Mouse (Mus musculus) embryonic fibroblast, embryonic 13.5 days (primary cell): ENCODE measurements around the gene Ece2. TPM values are rescaled to one million over a fixed set of nuclear protein-coding genes. Genes with fewer than 3 reads are reported as not detected.
"Not testable (repeated sequence)": the region's sequence is repeated elsewhere in the genome, so short reads cannot be mapped to it uniquely, and the experiment has no call there.

Experiments used
- H3K27ac ChIP-seq: 2 replicates; pipeline ENCODE4 v1.5.1; 2012; ENCODE audit warnings: low read length, control low read depth, inconsistent platforms; ENCODE audit not compliant: insufficient read depth
- H3K4me1 ChIP-seq: 2 replicates; pipeline ENCODE4 v1.6.1; 2011; ENCODE audit warnings: low read length; ENCODE audit not compliant: control insufficient read depth, insufficient read depth
- H3K4me3 ChIP-seq: 2 replicates; pipeline ENCODE4 v1.5.1; 2011; ENCODE audit warnings: mild to moderate bottlenecking, control low read depth, low read length; ENCODE audit not compliant: insufficient read depth
- CTCF ChIP-seq: IDR thresholded peaks from 2 replicates; pipeline ENCODE4 v1.5.1; 2011; ENCODE audit warnings: mild to moderate bottlenecking, control low read depth, low read length, moderate library complexity, borderline replicate concordance; ENCODE audit not compliant: insufficient read depth
- POLR2A ChIP-seq: IDR thresholded peaks from 2 replicates; pipeline ENCODE4 v1.6.1; 2011; ENCODE audit warnings: low read depth, mild to moderate bottlenecking, control low read depth, low read length, moderate library complexity
- polyA plus RNA-seq: library from polyadenylated mRNA; stranded (reverse); fragments of >200 nt; gene quantifications from 2 replicates; pipeline ENCODE4 v1.2.4, GENCODE M21; 2011; ENCODE audit warnings: low read depth; ENCODE audit not compliant: missing spikeins, insufficient read length

Gene Ece2
- polyA plus RNA-seq, 1 experiment = 17.2 TPM

DNA sequence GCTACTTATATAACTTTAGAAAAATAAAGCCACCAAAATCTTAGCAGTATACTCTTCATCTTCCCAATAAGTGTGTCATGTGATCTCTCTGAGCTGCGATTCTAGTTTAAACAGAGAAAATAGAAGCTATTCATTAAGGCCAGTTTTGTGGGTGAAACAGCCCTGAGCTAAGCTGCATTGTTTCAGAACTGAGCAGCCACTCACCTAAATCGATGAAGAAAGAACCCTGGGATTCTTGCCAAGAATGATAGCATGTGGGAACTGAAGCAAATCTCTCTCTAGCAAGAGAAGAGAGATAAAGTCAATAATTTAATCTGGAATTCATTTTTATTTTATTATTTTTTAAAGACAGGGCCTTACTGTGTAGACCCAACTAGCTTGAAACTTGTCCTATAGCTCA is 6.4 kb upstream of the Ece2 start:
- Histone ChIP-seq H3K4me3 (no peak overlapping the region), H3K27ac (no peak overlapping the region), H3K4me1 (0 out of 2 replicates have a peak, but pooled peaks cover 9% of the 10 kb centered on the region)
- no peak for TF ChIP-seq CTCF
- TF ChIP-seq POLR2A = no peak

DNA sequence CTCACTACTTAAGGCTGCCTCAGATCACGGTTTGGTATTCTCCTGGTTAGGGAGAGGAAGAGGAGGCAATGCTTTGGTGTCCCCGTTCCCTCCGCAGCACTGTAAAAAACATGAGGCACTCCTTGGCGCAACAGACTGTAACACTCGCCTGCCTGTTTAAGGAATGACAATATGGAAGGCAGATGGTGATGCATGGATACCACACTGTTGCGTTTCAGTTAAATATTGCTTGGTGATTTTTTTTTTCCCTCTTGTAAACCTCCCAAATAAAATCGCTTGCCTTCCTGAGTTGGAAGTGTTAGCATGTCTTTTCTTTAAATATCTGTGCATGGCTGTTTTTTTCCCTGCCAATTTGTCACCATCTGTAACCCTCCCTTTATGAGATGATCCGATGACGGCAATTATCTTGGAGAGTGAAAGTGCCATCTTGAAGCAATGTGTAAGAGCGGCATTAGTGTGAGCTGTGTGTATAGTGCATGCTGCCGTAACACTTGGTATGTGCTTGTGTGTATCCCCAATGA is 697 bp upstream of the Ece2 start:
- Histone ChIP-seq H3K4me3 (no peak overlapping the region), H3K27ac (no peak overlapping the region), H3K4me1 (peaks cover 2% of the 10 kb centered on the region; the same call in 1 of the 2 replicates)
- no peak for TF ChIP-seq CTCF
- TF ChIP-seq POLR2A = no peak

DNA sequence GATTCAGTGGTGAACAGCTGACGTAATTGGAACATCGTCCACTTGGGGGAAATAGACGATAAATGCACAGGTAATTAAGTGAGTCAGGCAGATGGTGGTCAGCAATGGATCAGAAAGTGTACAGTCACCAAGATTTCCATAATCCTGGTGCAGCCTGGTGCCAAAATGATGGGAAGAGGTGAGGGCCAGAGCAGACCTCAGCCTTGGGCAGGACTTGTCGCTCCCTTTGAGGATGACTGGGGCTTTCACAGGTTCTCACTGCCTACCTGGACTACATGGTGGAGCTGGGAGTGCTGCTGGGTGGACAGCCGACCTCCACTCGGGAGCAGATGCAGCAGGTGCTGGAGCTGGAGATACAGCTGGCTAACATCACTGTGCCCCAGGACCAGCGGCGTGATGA is 7.8 kb downstream of the Ece2 start:
- Histone ChIP-seq H3K4me3 (no peak overlapping the region), H3K4me1 (no peaks in the 10 kb centered on the region), H3K27ac (no peak overlapping the region)
- no peak for TF ChIP-seq CTCF
- no peak for TF ChIP-seq POLR2A

DNA sequence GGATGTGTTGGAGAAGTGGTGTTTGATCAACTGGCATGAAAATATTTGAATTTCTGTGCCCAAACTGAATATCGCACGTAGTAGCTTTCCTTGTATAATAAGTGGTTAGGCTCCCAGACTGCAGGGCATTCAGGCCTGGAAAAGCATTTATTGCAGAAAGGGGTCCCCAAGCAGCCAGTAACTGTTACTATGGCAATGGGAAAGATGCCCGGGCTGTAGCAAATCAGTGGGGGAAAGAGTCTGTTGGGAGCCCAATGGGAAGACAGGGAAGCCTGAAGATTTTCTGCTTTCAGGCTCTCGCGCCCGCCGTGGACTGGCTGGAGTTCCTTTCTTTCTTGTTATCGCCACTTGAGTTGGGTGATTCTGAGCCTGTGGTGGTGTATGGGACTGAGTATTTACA is 8.7 kb downstream of the Ece2 start:
- H3K4me3 ChIP-seq = no peak overlapping the region
- TF ChIP-seq POLR2A (no peak), CTCF (no peak)
- no peak overlapping the region for H3K27ac ChIP-seq
- no peaks in the 10 kb centered on the region for H3K4me1 ChIP-seq

DNA sequence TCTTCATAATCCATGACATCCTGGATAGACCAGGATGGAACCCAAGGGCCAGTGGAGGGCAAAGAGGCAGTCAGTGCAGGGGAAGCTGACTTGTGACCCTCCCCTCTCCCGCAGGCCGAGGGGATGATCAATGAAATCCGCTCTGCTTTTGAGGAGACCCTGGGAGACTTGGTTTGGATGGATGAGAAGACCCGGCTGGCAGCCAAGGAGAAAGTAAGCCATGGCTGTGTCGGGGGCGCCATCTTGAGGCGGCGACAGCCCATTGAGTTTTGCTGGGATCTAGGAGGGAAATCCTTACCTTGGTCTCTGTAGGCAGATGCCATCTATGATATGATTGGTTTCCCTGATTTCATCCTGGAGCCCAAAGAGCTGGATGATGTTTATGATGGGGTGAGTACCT is 12.5 kb downstream of the Ece2 start:
- Histone ChIP-seq H3K27ac (no peak overlapping the region), H3K4me3 (no peak overlapping the region), H3K4me1 (no peaks in the 10 kb centered on the region)
- TF ChIP-seq POLR2A (no peak), CTCF (peak; percentile 58; the same call in 1 of the 2 replicates)

DNA sequence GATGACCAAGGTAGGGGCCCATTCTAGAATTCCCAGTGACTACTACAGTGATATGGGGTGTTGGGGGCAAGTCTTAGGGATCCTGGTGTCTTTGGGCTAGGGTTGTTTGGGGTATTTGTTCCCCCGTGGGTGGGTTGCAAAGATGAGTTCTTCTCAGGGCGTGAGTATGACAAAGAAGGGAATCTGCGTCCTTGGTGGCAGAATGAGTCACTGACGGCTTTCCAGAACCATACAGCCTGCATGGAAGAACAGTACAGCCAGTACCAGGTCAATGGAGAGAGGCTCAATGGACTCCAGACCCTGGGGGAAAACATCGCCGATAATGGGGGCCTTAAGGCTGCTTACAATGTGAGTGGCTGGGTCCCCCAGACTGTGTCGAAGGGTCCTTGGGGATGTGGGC is 14.3 kb downstream of the Ece2 start:
- Histone ChIP-seq H3K4me3 (no peak overlapping the region), H3K4me1 (no peaks in the 10 kb centered on the region), H3K27ac (no peak overlapping the region)
- TF ChIP-seq POLR2A = no peak
- no peak for TF ChIP-seq CTCF

DNA sequence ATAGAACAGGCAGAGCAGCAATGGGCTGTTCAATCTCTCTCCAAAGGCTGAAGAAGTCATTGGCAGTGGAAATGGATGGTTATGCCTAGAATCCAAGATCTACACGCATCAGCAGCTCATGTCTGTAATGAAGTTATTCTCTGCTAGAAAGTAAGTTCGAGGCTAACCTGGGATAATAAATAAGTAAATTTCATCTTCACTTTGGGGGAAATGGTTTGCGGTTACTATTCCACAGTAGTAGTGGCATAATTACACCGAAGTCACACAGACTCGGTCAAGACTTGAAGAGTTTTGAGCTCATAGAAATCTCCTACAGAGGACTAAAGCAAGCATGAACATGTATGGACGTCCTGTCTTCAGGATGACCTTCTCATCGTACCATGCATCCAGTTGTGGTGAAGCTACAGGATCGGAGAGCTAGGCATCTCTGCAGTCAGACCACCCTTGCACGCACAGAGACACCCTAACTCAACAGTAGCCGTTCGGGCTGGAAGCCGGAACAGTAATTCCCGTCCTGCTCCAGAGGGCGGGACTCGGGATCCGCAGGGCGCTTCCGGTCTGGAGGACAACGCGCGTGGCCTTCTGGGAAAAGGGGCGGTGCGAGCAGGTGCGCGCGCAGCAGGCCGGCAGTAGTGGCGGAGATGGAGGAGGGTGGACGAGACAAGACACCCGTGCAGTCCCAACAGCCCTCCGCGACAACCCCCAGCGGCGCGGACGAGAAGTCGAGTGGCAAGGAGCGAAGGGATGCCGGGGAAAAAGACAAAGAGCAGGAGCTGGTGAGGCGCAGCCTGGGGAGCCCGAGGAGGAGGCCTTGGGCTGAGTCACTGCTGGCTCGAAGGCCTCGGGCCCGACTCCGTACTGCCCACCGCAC is 21.7 kb downstream of the Ece2 start, which contains the start of gene Psmd2:
TSS of gene Psmd2 (plus strand) at position 577 of the 871 bp plus-strand sequence.
- Histone ChIP-seq H3K27ac (peak within 1 kb of the TSS; percentile 72; the same call in 1 of the 2 replicates), H3K4me1 (no peaks in the 10 kb centered on the region), H3K4me3 (peak within 1 kb of the TSS; percentile 72)
- no peak for TF ChIP-seq CTCF
- TF ChIP-seq POLR2A = peak; percentile 100

DNA sequence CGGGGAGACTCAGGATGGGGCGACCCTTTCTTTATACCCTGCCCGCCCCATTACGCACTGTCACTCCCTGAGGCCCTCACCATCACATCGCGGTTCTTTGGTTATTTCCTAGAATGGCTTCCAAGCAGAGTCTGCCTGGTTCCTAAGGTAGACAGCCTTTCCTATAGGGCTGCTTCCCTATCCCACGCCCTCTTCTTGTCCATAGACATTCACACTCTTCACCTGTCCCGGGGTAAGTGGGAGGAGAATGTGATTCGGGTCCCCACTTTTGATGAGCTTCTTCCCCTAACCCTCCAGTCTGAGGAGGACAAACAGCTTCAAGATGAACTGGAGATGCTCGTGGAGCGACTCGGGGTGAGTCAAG is 22.3 kb downstream of the Ece2 start:
- H3K27ac ChIP-seq = no peak overlapping the region
- peak overlapping the region; percentile 72 for H3K4me3 ChIP-seq
- TF ChIP-seq POLR2A (no peak), CTCF (no peak)
- H3K4me1 ChIP-seq = no peaks in the 10 kb centered on the region

DNA sequence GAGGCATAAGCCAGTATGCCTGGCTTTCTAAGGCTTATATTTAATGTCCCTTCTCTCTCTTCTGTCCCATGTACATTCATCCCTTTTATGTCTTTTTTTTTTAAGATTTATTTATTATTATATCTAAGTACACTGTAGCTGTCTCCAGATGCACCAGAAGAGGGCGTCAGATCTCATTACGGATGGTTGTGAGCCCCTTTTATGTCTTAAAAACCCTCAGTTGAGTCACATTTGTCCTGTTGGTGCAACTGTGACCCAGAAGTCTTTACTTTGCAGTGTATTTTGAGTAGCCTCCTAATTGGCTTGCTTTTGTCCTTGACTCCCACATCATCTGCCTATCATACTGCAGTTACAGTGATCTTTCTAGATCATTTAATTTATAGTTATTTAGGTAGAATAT is 23.7 kb downstream of the Ece2 start:
- H3K27ac ChIP-seq = no peak overlapping the region
- H3K4me3 ChIP-seq = no peak overlapping the region; the same call in 1 of the 2 replicates
- H3K4me1 ChIP-seq = no peaks in the 10 kb centered on the region
- TF ChIP-seq CTCF = no peak
- TF ChIP-seq POLR2A = no peak

DNA sequence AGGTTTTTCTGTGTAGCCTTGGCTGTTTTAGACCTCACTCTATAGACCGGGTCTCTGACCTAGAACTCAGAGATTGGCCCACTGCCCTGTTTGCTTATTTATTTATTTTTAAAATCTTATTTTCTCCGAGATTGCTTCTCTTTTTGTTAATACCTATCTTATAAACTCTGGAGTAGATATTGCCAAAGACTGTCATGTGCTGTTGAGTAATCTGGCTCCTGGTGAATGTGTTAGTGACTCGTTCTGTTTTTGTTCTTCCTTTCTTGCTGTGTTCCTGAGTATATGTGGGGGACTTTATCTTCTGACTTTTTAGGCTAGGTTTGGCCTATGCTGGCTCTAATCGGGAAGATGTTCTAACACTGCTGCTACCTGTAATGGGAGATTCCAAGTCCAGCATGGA is 28.0 kb downstream of the Ece2 start:
- H3K4me1 ChIP-seq = no peaks in the 10 kb centered on the region

DNA sequence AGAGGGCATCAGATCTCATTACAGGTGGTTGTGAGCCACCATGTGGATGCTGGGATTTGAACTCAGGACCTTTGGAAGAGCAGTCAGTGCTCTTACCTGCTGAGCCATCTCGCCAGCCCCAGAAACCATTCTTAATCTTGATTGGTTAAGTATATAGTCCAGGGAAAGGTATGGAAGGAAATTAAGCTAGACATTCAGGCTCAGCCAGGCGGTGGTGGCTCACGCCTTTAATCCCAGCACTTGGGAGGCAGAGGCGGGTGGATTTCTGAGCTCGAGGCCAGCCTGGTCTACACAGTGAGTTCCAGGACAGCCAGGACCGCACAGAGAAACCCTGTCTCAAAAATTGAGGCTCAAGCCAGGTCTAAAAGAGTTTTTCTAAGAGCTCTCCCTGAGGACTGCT is 38.4 kb downstream of the Ece2 start, which contains the start of gene Eif4g1:
TSS of gene Eif4g1 (plus strand) at position 301 of the 400 bp plus-strand sequence.
- H3K4me3 ChIP-seq, H3K27ac ChIP-seq, H3K4me1 ChIP-seq: not testable (repeated sequence)

More for the DNA sequence above, 28.0 kb downstream of the Ece2 start:
- no peak overlapping the region for H3K4me3 ChIP-seq
- TF ChIP-seq CTCF (no peak), POLR2A (no peak)
- no peak overlapping the region for H3K27ac ChIP-seq
